Mouse (Mus musculus) lung, postnatal 0 days (tissue): ENCODE results near the gene Coro2b.

ENCODE experiments used
- CTCF ChIP-seq: IDR thresholded peaks from 2 replicates; pipeline ENCODE4 v1.5.1; 2016; ENCODE audit warnings: antibody characterized with exemption, mild to moderate bottlenecking
- EP300 ChIP-seq: IDR thresholded peaks from 2 replicates; pipeline ENCODE4 v1.6.1; 2016; ENCODE audit warnings: antibody characterized with exemption, mild to moderate bottlenecking, control low read depth

DNA sequence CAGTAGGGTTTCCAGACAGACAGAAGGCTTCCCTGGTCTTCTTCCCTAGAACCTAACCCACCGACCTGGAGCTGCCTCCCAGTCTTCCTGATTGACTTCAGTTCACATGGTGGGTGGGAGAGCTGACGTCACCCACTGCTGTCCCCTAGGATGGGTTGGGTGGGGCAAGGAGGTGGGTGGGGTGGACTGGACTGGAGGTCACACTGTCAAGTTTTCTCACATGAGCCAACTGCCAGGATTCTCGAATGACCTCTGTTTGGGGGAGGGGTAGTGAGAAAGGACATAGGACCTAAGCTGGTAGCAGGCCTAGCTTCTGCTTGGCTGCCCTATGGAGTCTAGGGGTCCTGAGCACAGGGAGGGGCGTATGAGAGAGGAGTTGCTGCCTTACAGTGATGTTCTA is 36.8 kb downstream of the Coro2b start:
- TF ChIP-seq CTCF (no peak), EP300 (no peak)
